Mouse (Mus musculus): Measurements from ENCODE around the gene Serpina3n. TPM values are rescaled to one million over a fixed set of nuclear protein-coding genes. Genes with fewer than 3 reads are reported as not detected.
"Not testable (repeated sequence)": the region's sequence is repeated elsewhere in the genome, so short reads cannot be mapped to it uniquely, and the experiment has no call there.

The Serpina3n gene
- polyA plus RNA-seq, 1 experiment from 2014 or later: 1.5 TPM

DNA sequence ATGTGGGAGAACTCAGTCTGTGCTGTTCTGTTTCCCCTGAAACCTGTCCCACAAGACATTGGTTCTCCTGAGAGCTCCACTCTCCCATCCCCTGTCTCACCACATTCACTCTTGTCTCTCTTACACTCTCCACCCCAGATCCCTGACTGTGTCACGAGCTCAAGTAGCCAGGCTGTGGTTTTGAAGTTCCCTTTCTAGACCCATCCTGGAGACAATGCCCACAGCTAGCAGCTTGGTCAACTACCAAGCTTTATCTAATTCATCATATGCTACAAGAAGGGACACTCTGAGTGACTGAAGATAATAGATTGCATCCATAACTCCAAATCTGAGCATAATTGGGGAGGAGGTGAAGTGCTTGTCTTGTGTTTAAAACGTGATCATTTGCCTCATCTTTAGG lies 15.5 kb upstream of the Serpina3n start:
- H3K27me3 ChIP-seq (ENCODE audit: control insufficient read depth, insufficient read depth, low read length); H3K4me1 ChIP-seq (replicated peaks; ENCODE audit: control insufficient read depth, insufficient read depth, low read length); ATAC-seq (ENCODE audit: low FRiP score): not testable (repeated sequence)

DNA sequence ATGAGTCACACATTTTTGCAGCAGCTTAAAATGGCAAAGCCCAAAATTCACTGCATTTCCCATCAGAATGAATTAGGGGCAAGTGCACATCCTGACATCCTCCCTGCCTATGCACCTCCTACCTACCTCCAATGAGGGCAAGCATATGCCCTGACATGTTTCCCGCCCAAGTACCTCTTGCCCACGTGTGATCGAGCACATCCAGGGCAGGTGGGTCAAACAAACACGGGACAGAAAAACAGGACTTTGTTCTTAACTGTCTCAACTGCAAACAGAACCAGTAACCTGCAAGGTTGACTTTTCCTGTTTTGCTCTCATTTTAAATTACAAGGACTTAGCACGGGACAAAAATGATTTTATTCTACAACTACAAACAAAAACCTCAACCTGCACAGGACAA lies 2.6 kb upstream of the Serpina3n start:
- H3K9me3 ChIP-seq (ENCODE audit: control insufficient read depth, low read length): no peaks in the 10 kb centered on the region
- no peak for ATAC-seq (ENCODE audit: low FRiP score)
- H3K36me3 ChIP-seq (replicated peaks; ENCODE audit: control insufficient read depth, insufficient read depth): no peaks in the 10 kb centered on the region
- H3K9ac ChIP-seq: no peak overlapping the region
- H3K4me3 ChIP-seq (replicated peaks; ENCODE audit: low read length): no peak overlapping the region
- no peaks in the 10 kb centered on the region for H3K4me1 ChIP-seq (replicated peaks; ENCODE audit: control insufficient read depth, insufficient read depth, low read length)
- H3K27ac ChIP-seq: no peak overlapping the region
- DNase-seq (ENCODE audit: low spot score): no peak
- no peaks in the 10 kb centered on the region for H3K27me3 ChIP-seq (ENCODE audit: control insufficient read depth, insufficient read depth, low read length)
- H3K4me2 ChIP-seq (replicated peaks): no peak overlapping the region
- 83% methylated on average over 5 of the region's 5 CpGs for WGBS

More for the DNA sequence above, 15.5 kb upstream of the Serpina3n start:
- H3K9me3 ChIP-seq (ENCODE audit: control insufficient read depth, low read length); DNase-seq (ENCODE audit: low spot score); H3K4me2 ChIP-seq (replicated peaks); H3K4me3 ChIP-seq (replicated peaks; ENCODE audit: low read length); H3K9ac ChIP-seq; H3K27ac ChIP-seq; H3K36me3 ChIP-seq (replicated peaks; ENCODE audit: control insufficient read depth, insufficient read depth): not testable (repeated sequence)
- 70% methylated on average over 1 of the region's 2 CpGs for WGBS

DNA sequence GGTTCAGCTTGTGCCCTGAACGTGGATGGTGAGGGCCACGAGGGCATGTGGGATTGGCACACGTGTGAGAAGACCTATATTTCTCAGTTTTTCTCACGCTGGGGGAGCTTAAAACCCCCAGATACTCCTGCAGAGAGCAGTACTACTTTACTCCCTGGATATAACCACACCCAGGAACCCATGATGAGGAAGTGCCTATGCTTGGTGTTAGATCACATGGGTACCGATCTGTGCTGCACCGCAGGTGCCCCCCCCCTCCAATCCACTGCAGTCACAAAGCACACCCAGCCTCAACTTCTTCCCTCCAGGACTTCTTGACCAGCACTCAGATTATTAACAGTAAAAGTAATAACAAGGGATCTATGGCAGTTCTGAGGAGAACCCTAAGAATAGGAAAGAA lies 6.0 kb downstream of the Serpina3n start:
- no peak overlapping the region for H3K9ac ChIP-seq
- H3K4me3 ChIP-seq (replicated peaks; ENCODE audit: low read length): no peak overlapping the region
- H3K27ac ChIP-seq: no peak overlapping the region
- no peaks in the 10 kb centered on the region for H3K4me1 ChIP-seq (replicated peaks; ENCODE audit: control insufficient read depth, insufficient read depth, low read length)
- ATAC-seq (ENCODE audit: low FRiP score) (no peak), DNase-seq (ENCODE audit: low spot score) (no peak)
- 88% methylated on average over 6 of the region's 6 CpGs for WGBS
- no peaks in the 10 kb centered on the region for H3K9me3 ChIP-seq (ENCODE audit: control insufficient read depth, low read length)
- no peak overlapping the region for H3K4me2 ChIP-seq (replicated peaks)
- H3K36me3 ChIP-seq (replicated peaks; ENCODE audit: control insufficient read depth, insufficient read depth): no peaks in the 10 kb centered on the region
- H3K27me3 ChIP-seq (ENCODE audit: control insufficient read depth, insufficient read depth, low read length): no peaks in the 10 kb centered on the region

- H3K4me2 ChIP-seq (replicated peaks): no peak overlapping the region
- no peaks in the 10 kb centered on the region for H3K27me3 ChIP-seq (ENCODE audit: control insufficient read depth, insufficient read depth, low read length)
- WGBS: 73% methylated on average over 2 of the region's 2 CpGs
Observed at GRCm38 (mm10) chr12:104414576-104414975, 8.0 kb downstream of the Serpina3n start.

DNA sequence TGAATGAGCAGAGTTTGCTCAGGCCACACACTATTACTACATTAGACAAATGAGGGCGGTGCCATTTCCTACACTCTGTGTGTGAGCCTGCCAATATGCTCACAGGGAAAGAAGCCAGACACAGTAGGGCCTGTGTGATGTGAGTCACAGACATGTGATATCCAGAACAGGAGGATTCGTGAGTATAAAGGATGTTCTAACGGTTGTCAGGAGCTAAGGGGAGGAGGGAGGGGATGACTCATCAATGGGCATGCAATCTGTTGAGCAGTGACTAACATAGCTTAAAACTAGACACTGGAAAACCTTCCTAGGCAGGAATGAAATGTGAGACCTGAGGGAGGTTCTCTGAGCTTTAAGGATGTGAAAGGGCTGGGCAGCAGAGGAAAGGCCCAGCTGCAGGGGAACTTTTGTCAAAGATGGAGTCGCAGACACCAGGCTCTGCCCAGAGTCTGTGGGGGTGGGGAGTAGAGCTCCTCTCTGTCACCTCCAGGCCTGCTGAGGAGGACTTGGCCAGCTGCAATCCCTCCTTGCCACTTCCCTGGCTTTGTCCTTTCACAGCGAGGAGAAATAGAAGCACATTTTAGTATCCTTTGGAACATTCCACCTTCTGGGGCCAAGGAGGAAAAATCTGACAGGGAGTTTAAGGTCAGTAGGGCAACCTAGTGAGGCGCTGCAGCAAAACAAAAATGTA lies 9.2 kb downstream of the Serpina3n start:
- no peaks in the 10 kb centered on the region for H3K4me1 ChIP-seq (replicated peaks; ENCODE audit: control insufficient read depth, insufficient read depth, low read length)
- no peak overlapping the region for H3K27ac ChIP-seq
- H3K4me2 ChIP-seq (replicated peaks): no peak overlapping the region
- H3K27me3 ChIP-seq (ENCODE audit: control insufficient read depth, insufficient read depth, low read length): no peaks in the 10 kb centered on the region
- no peaks in the 10 kb centered on the region for H3K36me3 ChIP-seq (replicated peaks; ENCODE audit: control insufficient read depth, insufficient read depth)
- no peaks in the 10 kb centered on the region for H3K9me3 ChIP-seq (ENCODE audit: control insufficient read depth, low read length)
- no peak overlapping the region for H3K4me3 ChIP-seq (replicated peaks; ENCODE audit: low read length)
- DNase-seq (ENCODE audit: low spot score): no peak
- no peak overlapping the region for H3K9ac ChIP-seq
- no peak for ATAC-seq (ENCODE audit: low FRiP score)
- WGBS: 62% methylated on average over 6 of the region's 6 CpGs

More at GRCm38 (mm10) chr12:104414576-104414975, 8.0 kb downstream of the Serpina3n start:
- no peak overlapping the region for H3K4me3 ChIP-seq (replicated peaks; ENCODE audit: low read length)
- DNase-seq (ENCODE audit: low spot score) (no peak), ATAC-seq (ENCODE audit: low FRiP score) (no peak)
- no peaks in the 10 kb centered on the region for H3K36me3 ChIP-seq (replicated peaks; ENCODE audit: control insufficient read depth, insufficient read depth)
- H3K9me3 ChIP-seq (ENCODE audit: control insufficient read depth, low read length): no peaks in the 10 kb centered on the region
- H3K27ac ChIP-seq: no peak overlapping the region
- H3K4me1 ChIP-seq (replicated peaks; ENCODE audit: control insufficient read depth, insufficient read depth, low read length): no peaks in the 10 kb centered on the region
- H3K9ac ChIP-seq: no peak overlapping the region

- 19% methylated on average over 15 of the region's 17 CpGs for WGBS
- no peak overlapping the region for H3K27ac ChIP-seq
Observed at GRCm38 (mm10) chr12:104418340-104419135, 12.0 kb downstream of the Serpina3n start.

GRCm38 (mm10) chr12:104419136-104419462 lies 12.6 kb downstream of the Serpina3n start:
- 0% methylated on average over 2 of the region's 2 CpGs for WGBS
- no peak overlapping the region for H3K9ac ChIP-seq
- no peaks in the 10 kb centered on the region for H3K27me3 ChIP-seq (ENCODE audit: control insufficient read depth, insufficient read depth, low read length)
- H3K4me1 ChIP-seq (replicated peaks; ENCODE audit: control insufficient read depth, insufficient read depth, low read length): no peaks in the 10 kb centered on the region
- no peak overlapping the region for H3K27ac ChIP-seq
- H3K4me3 ChIP-seq (replicated peaks; ENCODE audit: low read length): no peak overlapping the region
- no peak overlapping the region for H3K4me2 ChIP-seq (replicated peaks)
- ATAC-seq (ENCODE audit: low FRiP score) (0 out of 2 replicates have a peak, but pooled peaks have one; percentile 7), DNase-seq (ENCODE audit: low spot score) (no peak)
- no peaks in the 10 kb centered on the region for H3K9me3 ChIP-seq (ENCODE audit: control insufficient read depth, low read length)
- H3K36me3 ChIP-seq (replicated peaks; ENCODE audit: control insufficient read depth, insufficient read depth): no peaks in the 10 kb centered on the region

More at GRCm38 (mm10) chr12:104418340-104419135, 12.0 kb downstream of the Serpina3n start:
- H3K4me3 ChIP-seq (replicated peaks; ENCODE audit: low read length): peak overlapping the region; percentile 22; the same call in 1 of the 2 replicates
- H3K4me1 ChIP-seq (replicated peaks; ENCODE audit: control insufficient read depth, insufficient read depth, low read length): no peaks in the 10 kb centered on the region
- no peaks in the 10 kb centered on the region for H3K36me3 ChIP-seq (replicated peaks; ENCODE audit: control insufficient read depth, insufficient read depth)
- DNase-seq (ENCODE audit: low spot score): peak; percentile 91
- H3K27me3 ChIP-seq (ENCODE audit: control insufficient read depth, insufficient read depth, low read length): no peaks in the 10 kb centered on the region
- peak overlapping the region; percentile 50 for H3K9ac ChIP-seq
- ATAC-seq (ENCODE audit: low FRiP score): peak; percentile 70
- H3K9me3 ChIP-seq (ENCODE audit: control insufficient read depth, low read length): no peaks in the 10 kb centered on the region
- H3K4me2 ChIP-seq (replicated peaks): peak overlapping the region; percentile 54

- Histone ChIP-seq H3K9me3 (ENCODE audit: control insufficient read depth, low read length) (no peaks in the 10 kb centered on the region), H3K4me2 (replicated peaks) (no peak overlapping the region), H3K9ac (no peak overlapping the region), H3K36me3 (replicated peaks; ENCODE audit: control insufficient read depth, insufficient read depth) (no peaks in the 10 kb centered on the region), H3K27me3 (ENCODE audit: control insufficient read depth, insufficient read depth, low read length) (no peaks in the 10 kb centered on the region), H3K4me1 (replicated peaks; ENCODE audit: control insufficient read depth, insufficient read depth, low read length) (no peaks in the 10 kb centered on the region), H3K27ac (no peak overlapping the region), H3K4me3 (replicated peaks; ENCODE audit: low read length) (no peak overlapping the region)
- DNase-seq (ENCODE audit: low spot score) (no peak), ATAC-seq (ENCODE audit: low FRiP score) (no peak)
- 71% methylated on average over 11 of the region's 11 CpGs for WGBS
Observed at GRCm38 (mm10) chr12:104422615-104423392, 16.3 kb downstream of the Serpina3n start.

GRCm38 (mm10) chr12:104425591-104425990 lies 19.1 kb downstream of the Serpina3n start:
- no peaks in the 10 kb centered on the region for H3K9me3 ChIP-seq (ENCODE audit: control insufficient read depth, low read length)
- 82% methylated on average over 3 of the region's 3 CpGs for WGBS
- no peaks in the 10 kb centered on the region for H3K36me3 ChIP-seq (replicated peaks; ENCODE audit: control insufficient read depth, insufficient read depth)
- H3K27me3 ChIP-seq (ENCODE audit: control insufficient read depth, insufficient read depth, low read length): no peaks in the 10 kb centered on the region
- ATAC-seq (ENCODE audit: low FRiP score): no peak
- H3K27ac ChIP-seq: no peak overlapping the region
- no peaks in the 10 kb centered on the region for H3K4me1 ChIP-seq (replicated peaks; ENCODE audit: control insufficient read depth, insufficient read depth, low read length)
- no peak overlapping the region for H3K4me3 ChIP-seq (replicated peaks; ENCODE audit: low read length)
- DNase-seq (ENCODE audit: low spot score): no peak
- no peak overlapping the region for H3K9ac ChIP-seq
- no peak overlapping the region for H3K4me2 ChIP-seq (replicated peaks)

All from hindbrain, embryonic 14.5 days (tissue).